In genomic region chr17:24251320-24252069, GRCm38 (mm10) we compare ENCODE assay signal across 8 mouse cellular contexts. TPM values are rescaled to one million over a fixed set of nuclear protein-coding genes. Genes with fewer than 3 reads are reported as not detected.
DNase-seq lines count a peak whose midpoint lies in the region; ATAC-seq and TF ChIP-seq lines count a peak whose summit lies in the region.

Gene Ccnf (minus strand): TSS chr17:24251484.

- peak; percentile 48 for TF ChIP-seq CTCF in gastrocnemius, adult 2 months (IDR thresholded peaks at IDR 0.05)
- TF ChIP-seq CTCF in hindbrain, postnatal 0 days (IDR thresholded peaks at IDR 0.05; ENCODE audit: low read depth) = peak; percentile 51
- peak; percentile 61 for TF ChIP-seq CTCF in left cerebral cortex, adult 2 months (IDR thresholded peaks at IDR 0.05)

- intact Hi-C loops in gastrocnemius, adult 2 months (cut with DNase I) = loop anchor here (2.0 kb wide), 1 partner anchor 83 kb away; the partner anchor contains the start of gene Atp6v0c
- intact Hi-C loops in left cerebral cortex, adult 2 months (cut with DNase I) = loop anchor here (5.0 kb wide), 1 partner anchor 101 kb away; the partner anchor contains the start of genes Abca17 and Abca3

- H3K4me1 ChIP-seq in hindbrain, postnatal 0 days (ENCODE audit: insufficient read depth, low read length) = peaks cover 6% of the 10 kb centered on the region; the same call in 1 of the 2 replicates

- peak; percentile 100 for DNase-seq in ZHBTc4 (ENCODE audit: low read depth, low spot score)
- DNase-seq in gastrocnemius, adult 2 months = peak; percentile 97
- DNase-seq in hindbrain, postnatal 0 days (ENCODE audit: low spot score) = peak; percentile 98
- DNase-seq in left cerebral cortex, adult 2 months (ENCODE audit: extremely low spot score in 1 of 2, low spot score in 2 of 2) = peak; percentile 93 to 95
- DNase-seq in right cerebral cortex, adult 2 months (ENCODE audit: low spot score in 2 of 2) = peak; percentile 96
- peak; percentile 97 for DNase-seq in urinary bladder, postnatal 14 days (ENCODE audit: low spot score)

- peak within 1 kb of the TSS; percentile 78 for H3K4me3 ChIP-seq in gastrocnemius, adult 2 months
- peak within 1 kb of the TSS; percentile 80 for H3K4me3 ChIP-seq in hindbrain, postnatal 0 days (ENCODE audit: low read length)
- H3K4me3 ChIP-seq in left cerebral cortex, adult 2 months = peak within 1 kb of the TSS; percentile 74

- ATAC-seq in common myeloid progenitor, adult 5-6 weeks (replicated peaks; ENCODE audit: low read depth, poor library complexity, severe bottlenecking) = peak; percentile 99
- peak; percentile 100 for ATAC-seq in hindbrain, postnatal 0 days
- ATAC-seq in megakaryocyte, adult 5-6 weeks (ENCODE audit: poor library complexity, severe bottlenecking) = peak; percentile 97

- H3K4me2 ChIP-seq in hindbrain, postnatal 0 days (ENCODE audit: low read depth, low read length) = peak within 1 kb of the TSS; percentile 86

- peak within 1 kb of the TSS; percentile 75 for H3K27ac ChIP-seq in gastrocnemius, adult 2 months
- peak within 1 kb of the TSS; percentile 62 for H3K27ac ChIP-seq in hindbrain, postnatal 0 days
- H3K27ac ChIP-seq in left cerebral cortex, adult 2 months = peak within 1 kb of the TSS; percentile 45

- WGBS in hindbrain, postnatal 0 days = under 1% methylated on average over 48 of the region's 48 CpGs

- peak within 1 kb of the TSS; percentile 71 for H3K9ac ChIP-seq in hindbrain, postnatal 0 days (replicated peaks; ENCODE audit: low read length)

- H3K36me3 ChIP-seq in hindbrain, postnatal 0 days (ENCODE audit: insufficient read depth, low read length) = 0 out of 2 replicates have a peak, but pooled peaks cover 5% of the 10 kb centered on the region

- H3K9me3 ChIP-seq in hindbrain, postnatal 0 days (ENCODE audit: low read length) = no peaks in the 10 kb centered on the region

- H3K27me3 ChIP-seq in hindbrain, postnatal 0 days (ENCODE audit: insufficient read depth, low read length) = no peaks in the 10 kb centered on the region

RNA-seq across cellular contexts. Expression of gene Ccnf, which starts in this region (rescaled TPM):
- 29.1 and 30.8 TPM in 2 replicates for total RNA-seq in common myeloid progenitor, adult 5-6 weeks (2017)
- under 1 TPM; 0.41 to 0.64 TPM for total RNA-seq in gastrocnemius, adult 2 months (2021)
- 6.8 and 10.2 TPM in 2 replicates for total RNA-seq in hindbrain, postnatal 0 days (2014; rRNA removed)
- polyA plus RNA-seq in hindbrain, postnatal 0 days (2015; fragmentation: Nextera tagmentation; extraction: Ambion mirVana) = 7.1 and 7.6 TPM in 2 replicates
- total RNA-seq in left cerebral cortex, adult 2 months (2021) = 1 to 10 TPM; 7.9 to 8.8 TPM
- 34.1 and 35.1 TPM in 2 replicates for total RNA-seq in megakaryocyte, adult 5-6 weeks (2015)
- 40.4 and 49.4 TPM in 2 replicates for total RNA-seq in megakaryocyte, adult 5-6 weeks (2017)

Comparison
In these comparisons a context has a peak if more than half of its experiments do, and no peak if none do; other contexts are left out.
1. Peak in every context shown above with its lines: DNase-seq, ATAC-seq, H3K4me3 ChIP-seq and H3K27ac ChIP-seq.
2. Peak in DNase-seq, H3K4me3 ChIP-seq and H3K27ac ChIP-seq in gastrocnemius, adult 2 months; RNA of the gene not detected or under 1 TPM.